Mouse (Mus musculus) hindbrain, embryonic 15.5 days (tissue): ENCODE measurements at regions not wholly inside any gene's neighbourhood (a gene's known extent, or its start where the extent isn't known, plus 50 kb on each side); places are given as distances from the start of the nearest gene placed in this dataset.

Experiments
- ATAC-seq: fragments of 200-750 bp; cut with Nextera tagmentation; 2 replicates; pipeline ENCODE4 v1.8.0; 2017; ENCODE audit warnings: low read depth, moderate number of reproducible peaks, moderate TSS enrichment; ENCODE audit not compliant: low FRiP score
- H3K27ac ChIP-seq: fragments of 300-500 bp; sonication (generic); replicated peaks from 2 replicates; pipeline ENCODE4 v1.5.1; 2015; ENCODE audit warnings: mild to moderate bottlenecking, inconsistent platforms
- H3K27me3 ChIP-seq: fragments of 300-500 bp; sonication (generic); 2 replicates; pipeline ENCODE4 v1.6.1; 2015; ENCODE audit warnings: control low read depth, inconsistent platforms
- H3K36me3 ChIP-seq: fragments of 300-500 bp; sonication (generic); 2 replicates; pipeline ENCODE4 v1.6.1; 2015; ENCODE audit warnings: control low read depth, inconsistent platforms
- H3K4me1 ChIP-seq: fragments of 300-500 bp; sonication (generic); replicated peaks from 2 replicates; pipeline ENCODE4 v1.6.1; 2015; ENCODE audit warnings: control low read depth, inconsistent platforms
- H3K4me2 ChIP-seq: fragments of 300-500 bp; sonication (generic); 2 replicates; pipeline ENCODE4 v1.6.1; 2015; ENCODE audit warnings: moderate library complexity, mild to moderate bottlenecking, inconsistent platforms
- H3K4me3 ChIP-seq: fragments of 300-500 bp; sonication (generic); 2 replicates; pipeline ENCODE4 v1.5.1; 2015; ENCODE audit warnings: mild to moderate bottlenecking, inconsistent platforms
- H3K9ac ChIP-seq: fragments of 300-500 bp; sonication (generic); 2 replicates; pipeline ENCODE4 v1.6.1; 2015; ENCODE audit warnings: inconsistent platforms
- H3K9me3 ChIP-seq: fragments of 300-500 bp; sonication (generic); 2 replicates; pipeline ENCODE4 v1.6.1; 2016; ENCODE audit warnings: control low read depth, inconsistent platforms
- WGBS: fragments of 180-500 bp; shearing (Covaris S2); methylation state at CpG from one replicate; pipeline ENCODE4 v1.1.7; 2015; 5-methylcytosine and 5-hydroxymethylcytosine counted together

- Histone ChIP-seq H3K27ac (no peak overlapping the region), H3K27me3 (no peaks in the 10 kb centered on the region), H3K9ac (no peak overlapping the region), H3K4me3 (no peak overlapping the region), H3K4me2 (no peak overlapping the region), H3K9me3 (no peaks in the 10 kb centered on the region), H3K4me1 (no peaks in the 10 kb centered on the region; the same call in 1 of the 2 replicates), H3K36me3 (no peaks in the 10 kb centered on the region)
- 60% methylated on average over 5 of the region's 5 CpGs for WGBS
- ATAC-seq: no peak
Observed at GRCm38 (mm10) chr7:71234176-71234769, 117.0 kb downstream of the Gm10295 start.

DNA sequence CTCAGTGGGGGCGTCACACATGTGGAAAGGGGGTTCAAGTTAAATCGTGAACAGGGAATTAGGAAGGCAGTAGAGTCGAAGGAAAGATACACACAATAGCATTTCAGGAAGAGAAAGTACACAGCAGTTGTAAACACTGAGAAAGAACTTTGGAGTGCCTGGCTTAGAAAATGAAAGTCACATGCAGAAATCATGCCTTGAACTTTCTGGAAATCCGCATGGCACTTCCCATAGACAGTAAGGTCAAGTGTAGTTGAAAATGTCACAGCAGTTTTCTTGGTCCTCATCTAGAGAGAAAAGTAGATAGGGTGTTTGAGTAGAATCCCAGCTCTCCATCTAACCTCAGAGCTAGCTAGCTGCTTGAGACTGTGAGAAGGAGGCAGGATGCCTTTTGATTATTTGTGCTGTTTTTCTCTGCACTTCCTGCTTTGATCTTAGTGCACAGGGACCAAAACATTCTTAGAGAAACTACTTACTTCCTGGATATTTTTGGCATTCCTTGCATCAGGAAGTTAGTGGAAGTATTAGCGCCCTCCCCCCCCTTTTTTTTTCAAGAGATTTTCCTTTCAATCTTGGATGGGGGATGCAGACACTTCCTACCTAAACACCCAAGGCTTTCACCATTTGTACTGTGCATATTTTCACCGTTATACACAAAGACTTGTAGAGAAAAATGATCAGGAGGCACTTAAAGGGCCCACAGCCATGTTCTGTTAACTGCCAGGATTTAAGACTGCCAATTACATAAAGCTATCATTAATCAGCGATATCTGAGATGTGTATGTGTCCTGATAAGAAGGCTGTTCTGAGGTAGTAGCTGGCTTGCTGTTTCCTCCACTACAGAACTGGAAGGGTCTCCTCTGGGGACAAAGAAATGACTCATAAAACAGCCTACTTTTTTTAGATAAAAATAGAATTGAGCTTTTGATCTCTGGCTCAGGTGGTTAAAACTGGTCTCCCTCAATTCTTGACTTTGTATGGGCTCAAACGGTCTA is 118.2 kb downstream of the Gm10295 start:
- Histone ChIP-seq H3K4me1 (no peaks in the 10 kb centered on the region; the same call in 1 of the 2 replicates), H3K27me3 (no peaks in the 10 kb centered on the region), H3K4me3 (no peak overlapping the region), H3K27ac (no peak overlapping the region), H3K36me3 (no peaks in the 10 kb centered on the region), H3K9ac (no peak overlapping the region), H3K4me2 (no peak overlapping the region), H3K9me3 (no peaks in the 10 kb centered on the region)
- WGBS: 83% methylated on average over 8 of the region's 8 CpGs
- no peak for ATAC-seq

GRCm38 (mm10) chr7:71230901-71231477 is 120.3 kb downstream of the Gm10295 start:
- H3K27me3 ChIP-seq: no peaks in the 10 kb centered on the region
- H3K36me3 ChIP-seq: no peaks in the 10 kb centered on the region
- H3K4me1 ChIP-seq: no peaks in the 10 kb centered on the region; the same call in 1 of the 2 replicates
- no peaks in the 10 kb centered on the region for H3K9me3 ChIP-seq
- no peak overlapping the region for H3K4me2 ChIP-seq
- no peak overlapping the region for H3K4me3 ChIP-seq
- ATAC-seq: no peak
- H3K27ac ChIP-seq: no peak overlapping the region
- H3K9ac ChIP-seq: no peak overlapping the region
- WGBS: 71% methylated on average over 4 of the region's 4 CpGs

GRCm38 (mm10) chr7:71229183-71229582 is 122.1 kb downstream of the Gm10295 start:
- Histone ChIP-seq H3K9ac (no peak overlapping the region), H3K27ac (no peak overlapping the region), H3K36me3 (no peaks in the 10 kb centered on the region), H3K4me1 (no peaks in the 10 kb centered on the region), H3K27me3 (no peaks in the 10 kb centered on the region), H3K9me3 (no peaks in the 10 kb centered on the region), H3K4me3 (no peak overlapping the region), H3K4me2 (no peak overlapping the region)
- WGBS: 75% methylated on average over 3 of the region's 3 CpGs
- ATAC-seq: no peak

DNA sequence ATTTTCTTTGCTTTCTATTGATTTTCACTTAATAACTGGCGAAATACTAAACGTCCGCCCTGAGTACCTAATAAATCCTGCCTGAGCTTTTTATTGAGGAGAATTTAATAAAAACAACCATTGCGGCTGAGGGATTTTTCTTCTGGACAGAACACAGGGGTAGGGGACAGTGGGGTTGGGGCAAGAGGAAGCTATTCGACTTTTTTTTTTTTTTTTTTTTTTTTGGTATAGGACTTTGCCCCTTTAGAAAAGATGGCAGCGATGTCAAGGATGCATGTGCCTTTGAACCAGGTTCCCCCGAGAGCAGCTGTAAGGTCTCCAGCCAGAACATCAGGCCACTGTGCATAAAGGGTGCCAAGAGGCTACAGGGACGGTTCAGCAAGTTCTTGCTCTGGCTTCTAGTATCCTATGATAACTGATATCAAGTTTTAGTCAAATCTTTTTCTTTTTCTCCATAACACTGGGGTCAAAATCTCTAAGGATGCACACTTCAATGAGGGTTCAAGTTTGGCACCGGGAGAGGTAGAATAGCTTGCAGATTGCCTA is 126.9 kb downstream of the Gm10295 start:
- Histone ChIP-seq H3K36me3 (no peaks in the 10 kb centered on the region), H3K9ac (no peak overlapping the region), H3K4me3 (no peak overlapping the region), H3K4me1 (no peaks in the 10 kb centered on the region), H3K27ac (no peak overlapping the region), H3K9me3 (no peaks in the 10 kb centered on the region), H3K27me3 (no peaks in the 10 kb centered on the region), H3K4me2 (no peak overlapping the region)
- no peak for ATAC-seq
- WGBS: 85% methylated on average over 8 of the region's 9 CpGs

DNA sequence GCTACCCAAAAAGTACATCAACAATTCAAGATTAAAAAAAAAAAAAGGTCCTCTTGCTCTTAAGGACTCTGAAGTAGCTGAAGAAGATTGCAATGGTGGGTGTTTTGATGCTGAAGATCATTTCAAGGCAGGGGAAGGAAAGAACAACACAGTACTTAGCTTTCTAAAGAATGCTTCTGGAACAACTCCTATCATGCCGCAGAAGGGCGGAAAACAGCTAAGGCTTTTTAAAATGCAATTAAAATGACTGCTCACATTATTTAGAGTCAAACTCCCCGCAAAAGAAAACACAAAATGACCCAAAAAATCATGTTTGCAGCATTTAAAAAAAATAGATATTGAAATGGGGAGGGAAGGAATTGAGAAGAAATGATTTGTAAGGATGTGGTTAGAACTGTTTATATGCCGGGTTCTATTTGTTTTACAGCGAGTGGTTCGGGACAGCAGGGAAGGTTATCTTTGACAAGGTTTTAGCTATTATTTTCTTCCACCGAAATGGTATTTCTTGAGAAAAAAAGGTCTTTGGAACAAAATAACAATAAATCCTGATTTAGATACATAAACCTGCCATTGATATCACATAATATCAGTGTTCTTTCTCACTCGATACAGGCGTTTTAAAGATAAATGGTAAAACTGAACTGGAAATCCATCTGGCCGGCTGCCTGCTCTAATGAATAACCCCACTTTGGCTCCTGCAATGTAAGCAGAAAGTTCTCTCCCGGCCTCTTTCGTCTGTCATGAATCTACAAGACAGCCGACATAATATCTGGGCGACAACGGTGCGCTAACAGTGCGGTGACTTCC is 127.6 kb downstream of the Gm10295 start:
- Histone ChIP-seq H3K4me1 (no peaks in the 10 kb centered on the region), H3K36me3 (no peaks in the 10 kb centered on the region), H3K9me3 (no peaks in the 10 kb centered on the region), H3K4me2 (no peak overlapping the region), H3K27me3 (no peaks in the 10 kb centered on the region), H3K27ac (no peak overlapping the region), H3K9ac (no peak overlapping the region), H3K4me3 (no peak overlapping the region)
- ATAC-seq: no peak
- 84% methylated on average over 17 of the region's 17 CpGs for WGBS

DNA sequence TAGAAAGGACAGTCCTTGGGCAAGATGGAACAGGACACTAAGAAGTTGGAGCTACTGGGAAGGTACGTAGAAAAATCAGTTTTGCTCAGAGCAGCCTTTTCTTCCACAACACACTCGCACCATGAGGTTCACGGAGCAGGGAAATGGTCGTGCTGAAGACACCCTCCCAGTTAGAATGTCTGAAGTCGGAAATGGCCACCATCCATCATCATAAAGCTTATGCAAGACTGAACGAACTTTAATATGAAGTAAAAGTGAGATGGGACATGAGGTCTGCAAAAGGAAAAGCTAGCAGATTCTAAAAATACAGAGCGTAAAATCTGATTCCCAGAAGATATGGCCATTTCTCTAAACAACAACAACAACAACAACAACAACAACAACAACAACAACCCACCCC is 133.9 kb downstream of the Gm10295 start:
- Histone ChIP-seq H3K36me3 (no peaks in the 10 kb centered on the region), H3K27ac (no peak overlapping the region), H3K9me3 (no peaks in the 10 kb centered on the region), H3K4me2 (no peak overlapping the region), H3K4me3 (no peak overlapping the region), H3K9ac (no peak overlapping the region), H3K27me3 (no peaks in the 10 kb centered on the region), H3K4me1 (no peaks in the 10 kb centered on the region)
- ATAC-seq: no peak
- WGBS: 87% methylated on average over 7 of the region's 7 CpGs

- H3K27ac ChIP-seq: no peak overlapping the region
- no peaks in the 10 kb centered on the region for H3K9me3 ChIP-seq
- H3K4me3 ChIP-seq: no peak overlapping the region
- H3K9ac ChIP-seq: no peak overlapping the region
- no peaks in the 10 kb centered on the region for H3K27me3 ChIP-seq
- WGBS: 50% methylated on average over 2 of the region's 2 CpGs
- H3K4me1 ChIP-seq: no peaks in the 10 kb centered on the region
- ATAC-seq: no peak
- H3K36me3 ChIP-seq: no peaks in the 10 kb centered on the region
- H3K4me2 ChIP-seq: no peak overlapping the region
Observed at GRCm38 (mm10) chr7:71216808-71217207, 134.5 kb downstream of the Gm10295 start.

GRCm38 (mm10) chr7:71214500-71215055 is 136.7 kb downstream of the Gm10295 start:
- no peak overlapping the region for H3K4me2 ChIP-seq

DNA sequence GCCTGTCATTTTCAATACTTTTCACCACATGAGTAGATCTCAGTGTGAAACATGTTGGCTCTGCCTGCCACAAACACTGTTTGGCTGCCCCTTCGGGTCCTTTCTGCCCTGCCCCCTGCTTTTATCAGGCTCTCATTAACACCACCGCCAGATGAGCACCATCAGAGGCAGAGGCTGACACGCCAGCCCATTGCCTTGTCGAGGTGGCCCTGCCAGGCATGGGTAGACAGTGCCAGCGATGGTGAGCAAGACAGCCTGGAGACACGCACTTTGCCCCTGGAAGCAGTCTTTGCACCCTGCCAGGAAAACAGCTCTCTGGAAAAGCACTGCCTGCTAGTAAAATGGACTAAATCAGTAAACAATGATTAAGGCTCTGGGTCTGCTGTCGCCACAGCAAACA is 158.2 kb downstream of the Gm10295 start:
- H3K36me3 ChIP-seq: no peaks in the 10 kb centered on the region
- no peak overlapping the region for H3K4me3 ChIP-seq
- peaks cover 4% of the 10 kb centered on the region; the same call in 1 of the 2 replicates for H3K4me1 ChIP-seq
- H3K27ac ChIP-seq: no peak overlapping the region
- H3K9ac ChIP-seq: no peak overlapping the region
- no peaks in the 10 kb centered on the region for H3K27me3 ChIP-seq
- peak; percentile 65; the same call in 1 of the 2 replicates for ATAC-seq
- H3K9me3 ChIP-seq: no peaks in the 10 kb centered on the region
- peak overlapping the region; percentile 33; the same call in 1 of the 2 replicates for H3K4me2 ChIP-seq
- 5% methylated on average over 7 of the region's 7 CpGs for WGBS

More at GRCm38 (mm10) chr7:71214500-71215055, 136.7 kb downstream of the Gm10295 start:
- no peak overlapping the region for H3K27ac ChIP-seq
- no peak overlapping the region for H3K4me3 ChIP-seq
- no peak for ATAC-seq
- no peaks in the 10 kb centered on the region for H3K4me1 ChIP-seq
- no peaks in the 10 kb centered on the region for H3K36me3 ChIP-seq
- no peaks in the 10 kb centered on the region for H3K9me3 ChIP-seq
- no peak overlapping the region for H3K9ac ChIP-seq
- WGBS: 78% methylated on average over 13 of the region's 13 CpGs
- no peaks in the 10 kb centered on the region for H3K27me3 ChIP-seq

DNA sequence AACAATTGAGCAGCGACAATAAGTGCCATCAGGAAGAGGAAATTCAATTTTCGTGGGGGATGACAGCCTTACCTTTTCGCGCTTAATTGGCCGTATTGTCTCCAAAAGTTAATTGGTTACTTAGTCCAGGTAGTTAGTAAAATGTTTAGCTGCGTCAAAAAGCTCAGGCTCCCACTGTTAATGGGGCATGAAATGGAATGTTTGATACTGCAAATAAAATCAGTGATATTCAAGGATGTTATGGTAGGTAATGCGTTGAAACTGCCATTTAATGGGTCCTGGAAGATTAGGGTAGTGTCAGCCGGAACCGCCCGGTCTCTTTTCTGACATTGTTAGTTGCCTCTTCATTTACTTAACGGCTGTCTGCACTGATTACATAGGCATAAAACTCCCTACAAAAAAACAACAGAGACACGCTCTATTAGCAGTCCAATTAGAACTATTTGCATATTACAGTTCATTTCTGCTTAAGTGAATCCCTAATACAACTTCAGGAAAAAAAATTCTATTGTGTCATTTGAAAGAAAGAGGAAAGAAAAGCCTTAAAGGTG is 161.0 kb downstream of the Gm10295 start:
- H3K27me3 ChIP-seq: no peaks in the 10 kb centered on the region
- H3K9ac ChIP-seq: no peak overlapping the region
- H3K9me3 ChIP-seq: no peaks in the 10 kb centered on the region
- no peak overlapping the region for H3K27ac ChIP-seq
- no peaks in the 10 kb centered on the region for H3K36me3 ChIP-seq
- H3K4me3 ChIP-seq: no peak overlapping the region
- no peak for ATAC-seq
- WGBS: 43% methylated on average over 12 of the region's 12 CpGs
- no peak overlapping the region for H3K4me2 ChIP-seq
- H3K4me1 ChIP-seq: peaks cover 4% of the 10 kb centered on the region; the same call in 1 of the 2 replicates
